Mouse (Mus musculus) liver, adult 2 months (tissue): ENCODE results near the gene Coro1a. TPM values are rescaled to one million over a fixed set of nuclear protein-coding genes. Genes with fewer than 3 reads are reported as not detected.

Experiments used
- DNase-seq: peaks from one replicate; pipeline ENCODE4 v3.0.0-alpha.2; 2011; ENCODE audit warnings: low read depth, low spot score; ENCODE audit errors: extremely low read depth
- H3K27ac ChIP-seq: fragments of 200-500 bp; replicated peaks from 2 replicates; pipeline ENCODE4 v1.5.1; 2012; ENCODE audit warnings: low read depth, mild to moderate bottlenecking, control low read depth, inconsistent platforms, low read length; ENCODE audit not compliant: insufficient read depth
- H3K27me3 ChIP-seq: fragments of 200-500 bp; 2 replicates; pipeline ENCODE4 v1.6.1; 2012; ENCODE audit warnings: mild to moderate bottlenecking, moderate library complexity, low read length, inconsistent platforms; ENCODE audit not compliant: control insufficient read depth, insufficient read depth
- H3K36me3 ChIP-seq: fragments of 200-500 bp; 2 replicates; pipeline ENCODE4 v1.6.1; 2012; ENCODE audit warnings: low read length, inconsistent platforms; ENCODE audit not compliant: control insufficient read depth, insufficient read depth
- H3K4me1 ChIP-seq: fragments of 200-500 bp; 2 replicates; pipeline ENCODE4 v1.6.1; 2011; ENCODE audit warnings: low read length; ENCODE audit not compliant: control insufficient read depth, insufficient read depth
- H3K4me3 ChIP-seq: fragments of 200-500 bp; 2 replicates; pipeline ENCODE4 v1.5.1; 2011; ENCODE audit warnings: low read depth, mild to moderate bottlenecking, control low read depth, low read length, moderate library complexity; ENCODE audit not compliant: insufficient read depth
- H3K79me2 ChIP-seq: fragments of 200-500 bp; 2 replicates; pipeline ENCODE4 v1.6.1; 2012; ENCODE audit warnings: inconsistent platforms, mild to moderate bottlenecking, low read length, moderate library complexity; ENCODE audit not compliant: control insufficient read depth, insufficient read depth
- H3K9ac ChIP-seq: fragments of 200-500 bp; 2 replicates; pipeline ENCODE4 v1.6.1; 2012; ENCODE audit warnings: low read depth, mild to moderate bottlenecking, control low read depth, inconsistent platforms, low read length
- CTCF ChIP-seq: fragments of 200-500 bp; IDR thresholded peaks from 2 replicates; pipeline ENCODE4 v1.5.1; 2011; ENCODE audit warnings: low read depth, low read length, control low read depth
- POLR2A ChIP-seq: fragments of 200-500 bp; IDR thresholded peaks from 2 replicates; pipeline ENCODE4 v1.6.1; 2011; ENCODE audit warnings: low read length, control low read depth; ENCODE audit not compliant: insufficient read depth; ENCODE audit errors: extremely low read depth
- WGBS: fragments of 180-500 bp; shearing (Covaris S2); methylation state at CpG from one replicate; pipeline ENCODE4 v1.1.7; 2018; 5-methylcytosine and 5-hydroxymethylcytosine counted together
- polyA plus RNA-seq: library from polyadenylated mRNA; depleted of rRNA; stranded (reverse); fragments of >200 nt; gene quantifications from 2 replicates; pipeline ENCODE4 v1.2.3, GENCODE M21; 2012
- total RNA-seq: library from RNA; depleted of rRNA; stranded (reverse); fragments of >200 nt; gene quantifications from 2 replicates; pipeline ENCODE4 v1.2.3, GENCODE M21; 2014

Gene Coro1a
- total and polyA plus RNA-seq, 2 experiments = 7.7 to 22.7 TPM

DNA sequence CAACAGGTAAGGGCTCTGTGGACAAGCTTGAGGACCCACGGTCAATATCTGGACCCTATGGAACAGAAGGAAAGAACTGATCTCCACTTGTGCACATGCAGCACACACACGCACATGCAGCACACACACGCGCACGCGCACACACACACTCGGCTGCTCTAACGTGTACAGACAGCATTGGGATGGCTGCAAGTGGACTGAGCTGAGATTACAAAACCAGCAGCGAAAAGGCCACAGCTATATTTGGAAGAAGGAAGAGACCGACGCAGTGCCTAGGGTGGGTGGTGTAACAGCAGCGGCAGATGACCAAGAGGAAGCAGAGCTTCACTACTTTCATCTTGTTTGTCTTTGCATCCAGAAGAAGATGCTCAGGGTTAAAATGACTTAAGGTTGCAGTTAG, 38.5 kb upstream of the Coro1a start:
- 27% methylated on average over 12 of the region's 12 CpGs for WGBS
- H3K4me3 ChIP-seq = peak overlapping the region; percentile 19
- peak overlapping the region; percentile 2; the same call in 1 of the 2 replicates for H3K9ac ChIP-seq
- no peaks in the 10 kb centered on the region for H3K36me3 ChIP-seq
- DNase-seq = peak; percentile 65
- TF ChIP-seq CTCF (no peak), POLR2A (no peak)
- no peaks in the 10 kb centered on the region for H3K27me3 ChIP-seq
- H3K79me2 ChIP-seq = no peaks in the 10 kb centered on the region
- H3K4me1 ChIP-seq = peaks cover 8% of the 10 kb centered on the region
- H3K27ac ChIP-seq = peak overlapping the region; percentile 54

DNA sequence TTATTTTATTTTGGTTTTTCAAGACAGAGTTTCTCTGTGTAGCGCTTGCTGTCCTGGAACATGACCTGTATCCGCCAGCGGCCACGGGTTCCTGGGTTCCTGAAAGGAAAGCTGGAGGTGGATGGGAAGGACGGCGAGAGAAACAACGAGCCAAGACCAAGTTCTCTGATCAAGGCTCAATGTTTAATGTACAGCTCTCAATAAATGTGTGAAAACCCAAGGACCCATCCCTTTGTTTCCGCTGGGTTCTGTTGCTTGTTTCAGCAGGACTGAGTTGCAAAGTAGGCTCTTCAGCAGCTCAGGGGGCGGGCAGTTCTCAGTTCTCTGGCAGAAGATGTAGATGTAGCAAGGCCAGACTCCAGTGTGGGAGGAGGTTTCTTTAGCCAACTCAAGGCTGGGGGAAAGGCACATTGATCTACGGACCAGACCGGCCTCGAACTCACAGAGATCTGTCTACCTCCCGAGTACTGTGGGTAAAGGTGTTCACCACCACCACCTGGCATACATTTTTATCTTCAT, 34.4 kb upstream of the Coro1a start:
- Histone ChIP-seq H3K27ac (no peak overlapping the region), H3K79me2 (no peaks in the 10 kb centered on the region), H3K36me3 (no peaks in the 10 kb centered on the region), H3K9ac (no peak overlapping the region), H3K4me1 (peaks cover 4% of the 10 kb centered on the region), H3K27me3 (no peaks in the 10 kb centered on the region), H3K4me3 (no peak overlapping the region)
- DNase-seq = no peak
- TF ChIP-seq POLR2A = no peak
- no peak for TF ChIP-seq CTCF
- 93% methylated on average over 13 of the region's 13 CpGs for WGBS

DNA sequence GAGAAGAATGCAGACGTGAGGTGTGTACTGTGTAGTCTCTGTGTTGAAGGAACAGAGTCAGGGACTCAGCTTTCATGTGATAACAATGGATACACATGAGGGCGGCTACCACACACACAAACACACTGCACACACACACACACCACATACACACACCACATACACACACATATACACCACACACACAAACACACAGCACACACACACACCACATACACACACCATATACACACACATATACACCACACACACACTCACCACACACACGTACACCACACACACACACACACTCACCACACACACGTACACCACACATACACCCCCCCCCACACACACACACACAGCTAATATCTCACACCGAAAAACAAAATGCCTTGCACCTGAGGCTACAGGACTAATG, 33.9 kb upstream of the Coro1a start:
- DNase-seq = no peak
- H3K4me1 ChIP-seq = peaks cover 4% of the 10 kb centered on the region

DNA sequence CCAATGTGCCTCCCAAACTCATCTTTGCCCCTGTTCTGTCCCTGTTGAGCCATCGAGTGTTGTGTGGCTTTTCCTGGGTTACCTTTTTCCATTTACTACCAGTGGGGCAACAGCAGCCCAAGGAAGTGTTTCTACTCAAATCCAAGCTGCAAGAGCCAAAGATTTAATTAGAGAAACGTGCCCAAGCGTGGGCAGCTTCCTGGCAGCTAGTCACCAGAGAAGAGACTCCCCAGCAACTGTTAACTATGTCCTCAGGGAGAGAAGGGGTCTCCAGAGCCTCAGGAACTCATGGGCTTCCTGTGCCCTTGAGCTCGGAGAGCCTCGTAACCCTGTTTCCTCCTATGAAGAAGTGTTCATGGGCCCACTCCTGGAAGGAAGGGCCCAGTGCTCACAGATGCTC, 33.4 kb upstream of the Coro1a start:
- 81% methylated on average over 5 of the region's 5 CpGs for WGBS

More for the DNA sequence above, 33.9 kb upstream of the Coro1a start:
- TF ChIP-seq CTCF = no peak
- TF ChIP-seq POLR2A = no peak
- no peak overlapping the region for H3K27ac ChIP-seq
- H3K36me3 ChIP-seq = no peaks in the 10 kb centered on the region
- no peaks in the 10 kb centered on the region for H3K27me3 ChIP-seq
- H3K79me2 ChIP-seq = no peaks in the 10 kb centered on the region
- H3K9ac ChIP-seq = no peak overlapping the region
- WGBS = 92% methylated on average over 5 of the region's 5 CpGs
- H3K4me3 ChIP-seq = no peak overlapping the region

DNA sequence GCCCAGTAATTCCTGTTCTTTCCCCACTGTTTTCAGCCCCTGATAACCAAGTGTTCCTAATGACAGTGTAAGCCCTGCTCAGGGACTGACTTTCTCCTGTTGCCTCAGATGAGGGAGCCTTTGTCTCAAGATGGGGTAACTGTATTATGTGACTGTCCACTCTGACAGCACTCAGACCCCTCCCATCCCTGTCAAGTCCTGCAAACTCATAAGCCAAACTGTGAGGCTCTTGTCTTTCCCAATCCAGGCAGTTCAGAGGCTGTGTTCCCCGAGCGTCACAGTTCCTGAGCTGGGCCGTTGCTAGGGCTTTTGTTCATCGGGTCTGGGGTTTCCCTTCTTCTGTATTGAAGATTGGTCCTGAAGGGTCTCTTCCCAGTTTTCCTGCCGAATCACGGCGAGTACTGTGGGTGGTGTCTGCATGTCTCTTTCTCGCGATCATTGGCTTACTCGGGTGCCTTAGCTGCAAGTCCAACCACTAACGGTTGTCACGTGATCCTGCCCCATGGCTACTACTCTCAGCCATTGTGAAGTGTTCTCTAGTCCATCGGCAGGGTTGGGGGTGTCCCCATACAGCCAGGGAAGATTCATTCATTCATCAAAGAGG, 32.6 kb upstream of the Coro1a start:
- no peaks in the 10 kb centered on the region for H3K79me2 ChIP-seq
- no peak overlapping the region for H3K9ac ChIP-seq
- TF ChIP-seq POLR2A = no peak
- no peak overlapping the region for H3K27ac ChIP-seq
- H3K4me1 ChIP-seq = no peaks in the 10 kb centered on the region; the same call in 1 of the 2 replicates
- WGBS = 79% methylated on average over 13 of the region's 13 CpGs
- no peak for DNase-seq
- H3K27me3 ChIP-seq = no peaks in the 10 kb centered on the region
- H3K4me3 ChIP-seq = no peak overlapping the region
- no peaks in the 10 kb centered on the region for H3K36me3 ChIP-seq

More for the DNA sequence above, 33.4 kb upstream of the Coro1a start:
- Histone ChIP-seq H3K4me1 (peaks cover 2% of the 10 kb centered on the region), H3K79me2 (no peaks in the 10 kb centered on the region), H3K9ac (no peak overlapping the region), H3K4me3 (no peak overlapping the region), H3K36me3 (no peaks in the 10 kb centered on the region), H3K27ac (no peak overlapping the region), H3K27me3 (no peaks in the 10 kb centered on the region)
- no peak for DNase-seq
- TF ChIP-seq CTCF (no peak), POLR2A (no peak)

DNA sequence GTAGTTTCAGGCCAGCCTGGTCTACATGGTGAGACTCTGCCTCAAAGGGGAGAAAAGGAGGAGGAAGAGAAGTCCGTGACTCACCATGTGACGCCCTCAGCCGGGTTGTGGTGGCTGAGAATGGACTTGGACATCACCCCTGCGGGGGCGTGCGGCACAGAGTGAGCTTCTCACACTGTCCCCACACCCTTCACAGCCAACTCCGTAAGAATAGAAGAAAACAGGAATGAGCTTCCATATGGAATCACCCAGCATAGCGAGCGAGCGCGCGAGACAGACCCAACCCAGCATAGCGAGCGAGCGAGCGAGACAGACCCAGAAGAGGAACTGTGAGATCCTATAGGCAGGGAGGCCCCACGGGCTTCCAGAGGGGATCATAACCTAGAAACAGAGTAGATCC, 32.0 kb upstream of the Coro1a start:
- TF ChIP-seq CTCF = no peak
- TF ChIP-seq POLR2A = no peak
- DNase-seq = no peak
- Histone ChIP-seq H3K36me3 (no peaks in the 10 kb centered on the region), H3K27ac (no peak overlapping the region), H3K4me1 (no peaks in the 10 kb centered on the region; the same call in 1 of the 2 replicates), H3K4me3 (no peak overlapping the region), H3K79me2 (no peaks in the 10 kb centered on the region), H3K27me3 (no peaks in the 10 kb centered on the region), H3K9ac (no peak overlapping the region)
- 85% methylated on average over 17 of the region's 17 CpGs for WGBS
